Mouse (Mus musculus): Measurements from ENCODE around the gene Mrps23.

- TF ChIP-seq CTCF (IDR thresholded peaks at IDR 0.05; ENCODE audit: low read depth) (no peak), EP300 (IDR thresholded peaks at IDR 0.05; ENCODE audit: low read depth) (no peak)
Observed at GRCm38 (mm10) chr11:88258212-88258611, 54.0 kb downstream of the Mrps23 start.

Data from heart, postnatal 0 days (tissue).